Mouse (Mus musculus) R1 (cell line): ENCODE results near the gene Tmem174.

Experiments
- DNase-seq: peaks from one replicate; pipeline ENCODE4 v3.0.0-alpha.2; 2018; ENCODE audit warnings: low read depth, low spot score

The Tmem174 gene

GRCm38 (mm10) chr13:98633641-98634484, 3.3 kb downstream of the Tmem174 start:
- peak; percentile 46 for DNase-seq

GRCm38 (mm10) chr13:98632306-98632942, 4.8 kb downstream of the Tmem174 start:
- DNase-seq, result no peak

GRCm38 (mm10) chr13:98631105-98631838, 5.9 kb downstream of the Tmem174 start:
- DNase-seq, result no peak

- no peak for DNase-seq
These were observed 10.5 kb downstream of the Tmem174 start for GRCm38 (mm10) chr13:98626736-98627135.

GRCm38 (mm10) chr13:98624506-98624905, 12.7 kb downstream of the Tmem174 start:
- DNase-seq, result no peak

- peak; percentile 89 for DNase-seq
These were observed 14.2 kb downstream of the Tmem174 start for GRCm38 (mm10) chr13:98622881-98623549.

GRCm38 (mm10) chr13:98617429-98618067, 19.7 kb downstream of the Tmem174 start:
- DNase-seq, result no peak

GRCm38 (mm10) chr13:98607885-98608477, 29.2 kb downstream of the Tmem174 start:
- DNase-seq, result no peak

GRCm38 (mm10) chr13:98603799-98604198, 33.4 kb downstream of the Tmem174 start:
- DNase-seq, result no peak

GRCm38 (mm10) chr13:98596746-98597145, 40.5 kb downstream of the Tmem174 start:
- DNase-seq, result peak; percentile 69

GRCm38 (mm10) chr13:98594726-98595141, 42.5 kb downstream of the Tmem174 start:
- DNase-seq, result no peak

GRCm38 (mm10) chr13:98593938-98594539, 43.2 kb downstream of the Tmem174 start:
- DNase-seq, result no peak

GRCm38 (mm10) chr13:98591406-98591805, 45.8 kb downstream of the Tmem174 start:
- DNase-seq, result no peak

GRCm38 (mm10) chr13:98590693-98591389, 46.4 kb downstream of the Tmem174 start:
- DNase-seq, result no peak

GRCm38 (mm10) chr13:98589572-98589971, 47.6 kb downstream of the Tmem174 start:
- DNase-seq, result no peak

GRCm38 (mm10) chr13:98588951-98589501, 48.2 kb downstream of the Tmem174 start:
- DNase-seq, result peak; percentile 84

GRCm38 (mm10) chr13:98588480-98588879, 48.7 kb downstream of the Tmem174 start:
- no peak for DNase-seq

GRCm38 (mm10) chr13:98587639-98588038, 49.6 kb downstream of the Tmem174 start:
- DNase-seq, result peak; percentile 22

GRCm38 (mm10) chr13:98586817-98587575, 50.2 kb downstream of the Tmem174 start:
- peak; percentile 30 for DNase-seq
